Mouse (Mus musculus) hindbrain, embryonic 16.5 days (tissue): ENCODE results near the gene Sf3b3. TPM values are rescaled to one million over a fixed set of nuclear protein-coding genes. Genes with fewer than 3 reads are reported as not detected.

Experiments used
- ATAC-seq: fragments of 200-750 bp; cut with Nextera tagmentation; 2 replicates; pipeline ENCODE4 v1.8.0; 2017; ENCODE audit warnings: moderate TSS enrichment, moderate library complexity
- H3K27ac ChIP-seq: fragments of 300-500 bp; sonication (generic); 2 replicates; pipeline ENCODE4 v1.5.1; 2014; ENCODE audit warnings: low read depth, mild to moderate bottlenecking, control low read depth, low read length, moderate library complexity
- H3K27me3 ChIP-seq: fragments of 300-500 bp; sonication (generic); replicated peaks from 2 replicates; pipeline ENCODE4 v1.6.1; 2014; ENCODE audit warnings: low read length; ENCODE audit not compliant: control insufficient read depth, insufficient read depth
- H3K36me3 ChIP-seq: fragments of 300-500 bp; sonication (generic); 2 replicates; pipeline ENCODE4 v1.6.1; 2014; ENCODE audit warnings: mild to moderate bottlenecking, low read length, moderate library complexity, mixed read lengths; ENCODE audit not compliant: control insufficient read depth, insufficient read depth
- H3K4me1 ChIP-seq: fragments of 300-500 bp; sonication (generic); 2 replicates; pipeline ENCODE4 v1.6.1; 2014; ENCODE audit warnings: low read depth, low read length; ENCODE audit not compliant: control insufficient read depth, insufficient read depth
- H3K4me2 ChIP-seq: fragments of 300-500 bp; sonication (generic); 2 replicates; pipeline ENCODE4 v1.6.1; 2014; ENCODE audit warnings: mild to moderate bottlenecking, low read length, control low read depth, moderate library complexity
- H3K4me3 ChIP-seq: fragments of 300-500 bp; sonication (generic); 2 replicates; pipeline ENCODE4 v1.5.1; 2014; ENCODE audit warnings: mild to moderate bottlenecking, low read length, control low read depth, moderate library complexity
- H3K9ac ChIP-seq: fragments of 300-500 bp; sonication (generic); 2 replicates; pipeline ENCODE4 v1.6.1; 2014; ENCODE audit warnings: low read depth, mild to moderate bottlenecking, control low read depth, low read length, moderate library complexity
- H3K9me3 ChIP-seq: fragments of 300-500 bp; sonication (generic); 2 replicates; pipeline ENCODE4 v1.6.1; 2014; ENCODE audit warnings: mild to moderate bottlenecking, low read length, moderate library complexity; ENCODE audit not compliant: control insufficient read depth
- WGBS: fragments of 180-500 bp; shearing (Covaris S2); extraction: QIAGEN DNeasy Blood & Tissue Kit; methylation state at CpG from one replicate; pipeline ENCODE4 v1.1.7; 2014; 5-methylcytosine and 5-hydroxymethylcytosine counted together
- polyA plus RNA-seq: library from polyadenylated mRNA; unstranded; fragments of >200 nt; fragmentation: Nextera tagmentation; extraction: Ambion mirVana; gene quantifications from 2 replicates; pipeline ENCODE4 v1.2.1, GENCODE M21; 2015

Gene Sf3b3
- polyA plus RNA-seq, 1 experiment from 2014 or later, result 78.4 TPM

- Histone ChIP-seq H3K9me3 (no peaks in the 10 kb centered on the region), H3K27me3 (no peaks in the 10 kb centered on the region), H3K4me2 (no peak overlapping the region), H3K27ac (no peak overlapping the region), H3K9ac (no peak overlapping the region), H3K4me3 (no peak overlapping the region), H3K4me1 (no peaks in the 10 kb centered on the region), H3K36me3 (peaks cover 62% of the 10 kb centered on the region)
- 94% methylated on average over 7 of the region's 7 CpGs for WGBS
- ATAC-seq, result no peak
Observed at GRCm38 (mm10) chr8:110811793-110812192, 34.8 kb downstream of the Sf3b3 start.

DNA sequence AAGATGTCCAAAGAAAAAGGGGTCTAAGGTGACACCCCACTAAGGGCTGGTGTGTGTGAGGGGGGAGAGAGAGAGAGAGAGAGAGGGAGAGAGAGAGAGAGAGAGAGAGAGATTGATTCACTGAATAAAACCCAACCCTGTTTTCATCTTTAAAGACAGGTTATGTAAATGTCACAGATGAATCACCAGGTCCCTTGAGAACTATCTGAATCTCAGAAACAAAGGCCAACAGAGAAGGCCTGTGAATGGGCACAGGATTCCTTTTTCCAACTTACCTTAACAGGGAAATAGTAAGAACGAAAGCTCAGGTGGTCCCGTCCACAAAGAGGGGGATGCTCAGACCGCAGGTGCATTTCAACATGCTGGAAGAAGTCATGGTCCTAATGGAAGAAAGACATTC lies 35.5 kb downstream of the Sf3b3 start:
- ATAC-seq, result no peak
- H3K27ac ChIP-seq, result no peak overlapping the region
- H3K36me3 ChIP-seq, result peaks cover 59% of the 10 kb centered on the region
- H3K4me2 ChIP-seq, result no peak overlapping the region
- WGBS, result 92% methylated on average over 3 of the region's 3 CpGs
- no peaks in the 10 kb centered on the region for H3K4me1 ChIP-seq
- no peaks in the 10 kb centered on the region for H3K9me3 ChIP-seq
- no peaks in the 10 kb centered on the region for H3K27me3 ChIP-seq
- H3K4me3 ChIP-seq, result no peak overlapping the region
- H3K9ac ChIP-seq, result no peak overlapping the region

DNA sequence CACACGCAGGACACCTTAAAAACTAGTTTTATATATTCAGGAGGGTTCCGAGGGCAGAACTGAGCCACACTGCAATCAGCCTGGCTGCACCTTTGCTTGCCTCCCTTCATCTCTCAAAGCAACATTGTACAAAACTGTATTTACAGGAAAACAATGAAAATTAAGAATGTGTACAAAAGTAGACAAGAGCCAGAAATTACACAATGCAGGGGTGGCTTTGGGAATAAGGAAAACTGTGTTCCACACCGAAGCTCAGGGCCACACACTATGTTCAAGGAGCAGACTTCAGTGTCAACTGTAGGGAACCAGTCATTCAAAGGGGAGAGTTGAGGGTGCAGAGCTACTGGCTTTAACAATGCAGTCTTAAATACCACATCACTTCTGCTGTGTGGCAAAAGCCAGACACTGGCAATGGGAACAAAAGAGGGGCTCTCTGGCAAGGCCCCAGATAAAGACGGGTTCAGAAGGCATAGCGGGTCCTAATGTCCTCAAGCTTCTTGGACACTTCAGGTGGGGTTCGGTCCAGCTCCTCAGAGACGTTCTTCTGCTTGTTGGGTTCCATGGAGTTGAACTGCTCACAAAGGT lies 36.0 kb downstream of the Sf3b3 start:
- H3K27ac ChIP-seq, result no peak overlapping the region
- no peak for ATAC-seq
- WGBS, result 83% methylated on average over 7 of the region's 7 CpGs
- no peaks in the 10 kb centered on the region for H3K4me1 ChIP-seq
- no peak overlapping the region for H3K4me2 ChIP-seq
- no peak overlapping the region for H3K9ac ChIP-seq
- H3K4me3 ChIP-seq, result no peak overlapping the region
- peaks cover 54% of the 10 kb centered on the region for H3K36me3 ChIP-seq
- H3K27me3 ChIP-seq, result no peaks in the 10 kb centered on the region
- H3K9me3 ChIP-seq, result no peaks in the 10 kb centered on the region

DNA sequence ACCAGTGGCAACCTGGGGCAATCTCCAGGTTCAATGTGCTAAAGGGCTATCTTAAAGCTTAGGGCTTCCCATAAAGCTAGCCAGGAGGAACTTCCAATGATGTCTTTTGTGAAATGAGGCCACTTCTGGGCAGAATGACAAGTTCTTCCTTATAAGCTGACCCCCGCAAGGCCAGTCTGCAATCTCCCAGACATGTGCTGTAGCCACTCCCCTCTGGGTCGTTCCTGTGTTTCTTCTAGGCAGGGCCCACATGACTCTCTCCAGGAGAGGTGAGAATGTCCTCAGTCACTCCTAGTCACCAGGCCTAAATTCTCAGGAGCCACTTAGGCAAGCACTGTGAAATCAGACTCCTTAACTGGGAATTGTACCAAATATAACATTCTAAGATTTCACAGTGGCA lies 36.8 kb downstream of the Sf3b3 start:
- Histone ChIP-seq H3K27ac (no peak overlapping the region), H3K9ac (no peak overlapping the region), H3K4me3 (no peak overlapping the region), H3K4me2 (no peak overlapping the region), H3K4me1 (no peaks in the 10 kb centered on the region), H3K9me3 (no peaks in the 10 kb centered on the region), H3K27me3 (no peaks in the 10 kb centered on the region), H3K36me3 (peaks cover 49% of the 10 kb centered on the region)
- ATAC-seq, result no peak
- 66% methylated on average over 2 of the region's 2 CpGs for WGBS

DNA sequence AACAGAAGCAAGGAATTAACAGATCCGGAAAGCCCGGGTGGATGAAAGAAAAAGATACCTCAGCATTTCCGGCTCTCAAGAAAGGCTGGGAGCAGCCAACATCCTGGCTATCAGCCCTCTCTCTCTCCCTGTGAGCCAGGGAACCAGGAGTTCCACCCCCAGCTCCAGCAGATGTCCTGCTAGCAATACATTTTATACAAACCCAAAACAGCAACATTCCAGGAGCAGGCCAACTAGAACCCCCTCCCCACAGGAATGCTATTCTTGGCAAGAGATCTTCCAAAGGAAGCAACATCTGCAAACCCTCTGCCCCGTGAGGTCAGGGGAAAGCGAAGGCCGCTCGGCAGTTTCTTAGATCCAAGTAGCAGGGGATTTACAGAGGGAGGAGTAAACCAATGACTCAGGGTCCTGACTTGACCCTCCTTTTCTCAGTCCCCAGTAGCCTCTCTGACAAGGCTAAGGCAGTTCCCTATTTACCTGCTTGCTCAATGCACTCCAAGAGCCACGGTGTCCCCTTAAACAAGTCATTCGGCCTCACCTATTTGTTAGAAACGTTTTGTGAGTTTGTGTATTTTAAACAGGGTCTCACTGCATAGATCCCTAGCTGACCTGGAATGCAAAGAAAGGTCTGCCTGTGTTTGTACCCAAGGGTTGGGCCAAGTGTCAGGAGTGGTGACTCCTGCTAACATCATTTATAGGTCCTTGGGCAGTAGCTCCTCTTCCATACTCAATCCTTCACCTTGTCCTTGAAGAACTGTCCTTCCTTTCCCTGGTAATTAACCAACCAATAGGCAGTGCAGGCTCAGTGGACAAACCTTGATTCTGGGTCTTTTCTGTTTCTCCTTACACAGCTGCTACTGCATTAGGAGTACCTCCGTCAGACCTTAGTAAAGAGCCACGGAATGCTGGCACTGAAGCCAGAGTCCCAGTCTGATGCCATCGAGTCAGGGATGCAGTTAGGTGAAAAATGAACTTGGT lies 37.8 kb downstream of the Sf3b3 start:
- no peak overlapping the region for H3K27ac ChIP-seq
- H3K9me3 ChIP-seq, result no peaks in the 10 kb centered on the region
- no peak overlapping the region for H3K4me2 ChIP-seq
- no peak for ATAC-seq
- no peaks in the 10 kb centered on the region for H3K4me1 ChIP-seq
- no peak overlapping the region for H3K9ac ChIP-seq
- H3K4me3 ChIP-seq, result no peak overlapping the region
- H3K36me3 ChIP-seq, result peaks cover 38% of the 10 kb centered on the region
- 61% methylated on average over 13 of the region's 13 CpGs for WGBS
- H3K27me3 ChIP-seq, result no peaks in the 10 kb centered on the region

- H3K27ac ChIP-seq, result no peak overlapping the region
- H3K36me3 ChIP-seq, result peaks cover 12% of the 10 kb centered on the region
- H3K4me1 ChIP-seq, result no peaks in the 10 kb centered on the region
- WGBS, result 94% methylated on average over 1 of the region's 1 CpGs
- H3K27me3 ChIP-seq, result no peaks in the 10 kb centered on the region
- H3K9me3 ChIP-seq, result no peaks in the 10 kb centered on the region
- H3K9ac ChIP-seq, result no peak overlapping the region; the same call in 1 of the 2 replicates
- no peak overlapping the region for H3K4me2 ChIP-seq
- no peak overlapping the region for H3K4me3 ChIP-seq
- ATAC-seq, result no peak
Observed at GRCm38 (mm10) chr8:110806146-110806545, 40.4 kb downstream of the Sf3b3 start.

DNA sequence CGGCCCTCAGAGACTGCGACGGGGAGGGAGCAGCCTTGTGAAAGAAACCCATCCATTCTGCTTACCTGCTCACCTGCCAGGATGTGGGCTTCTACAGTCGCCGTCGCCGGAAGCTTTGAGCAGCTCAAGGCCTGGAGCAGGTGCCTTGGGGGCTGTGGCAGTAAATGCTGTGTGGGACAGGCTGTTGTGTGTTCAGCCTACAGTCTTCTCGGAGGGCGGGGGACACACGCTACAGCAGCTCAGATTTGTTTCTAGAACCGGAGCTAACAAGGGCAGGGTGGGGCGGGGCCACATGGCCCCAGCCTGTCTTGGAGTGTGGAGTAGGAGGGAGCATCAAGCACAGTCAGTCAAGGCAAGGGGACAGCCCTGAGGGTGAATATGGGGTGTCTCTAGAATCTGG lies 40.9 kb downstream of the Sf3b3 start, which contains the start of gene Il34:
Gene Il34, minus strand, starts transcription at position 256 of the 400 bp plus-strand sequence.
- H3K27me3 ChIP-seq, result no peaks in the 10 kb centered on the region
- peaks cover 9% of the 10 kb centered on the region for H3K36me3 ChIP-seq
- H3K27ac ChIP-seq, result no peak within 1 kb of the TSS
- WGBS, result 43% methylated on average over 12 of the region's 12 CpGs
- no peak for ATAC-seq
- no peaks in the 10 kb centered on the region for H3K4me1 ChIP-seq
- H3K9me3 ChIP-seq, result no peaks in the 10 kb centered on the region
- H3K4me3 ChIP-seq, result no peak within 1 kb of the TSS
- peak within 1 kb of the TSS; percentile 23; the same call in 1 of the 2 replicates for H3K9ac ChIP-seq
- no peak within 1 kb of the TSS; the same call in 1 of the 2 replicates for H3K4me2 ChIP-seq

DNA sequence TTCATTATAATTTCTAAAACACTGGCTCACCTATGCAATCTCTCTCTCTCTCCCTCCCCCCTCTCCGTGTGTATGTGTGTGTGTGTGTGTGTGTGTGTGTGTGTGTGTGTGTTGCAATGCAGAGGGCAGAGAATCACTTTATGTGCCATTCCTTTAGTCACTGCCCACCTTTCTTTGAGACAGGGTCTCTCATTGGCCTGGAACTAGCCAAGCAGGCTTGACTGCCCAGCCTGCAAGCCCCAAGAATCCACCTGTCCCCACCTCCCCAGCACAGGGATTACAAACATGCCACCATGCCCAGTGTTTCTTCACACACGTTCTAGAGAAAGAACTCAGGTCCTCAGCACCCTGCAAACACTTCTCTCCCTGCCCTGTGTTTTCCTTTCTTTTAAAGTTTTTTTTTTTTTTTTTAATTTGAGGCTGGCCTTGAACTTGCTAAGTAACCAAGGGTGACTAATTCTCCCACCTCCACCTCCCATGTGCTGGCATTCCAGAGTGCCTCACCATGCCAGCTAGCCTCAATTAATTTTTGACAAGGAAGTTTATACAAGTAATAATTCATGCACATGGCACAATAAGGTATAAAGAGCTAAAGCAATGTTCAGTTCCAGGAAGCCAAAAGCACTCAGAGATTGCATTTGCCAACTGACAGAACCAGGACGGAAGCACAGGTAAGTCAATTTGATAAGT lies 41.6 kb downstream of the Sf3b3 start:
- WGBS, result 75% methylated on average over 3 of the region's 3 CpGs
- Histone ChIP-seq H3K9ac (no peak overlapping the region), H3K36me3 (peaks cover 4% of the 10 kb centered on the region), H3K9me3 (no peaks in the 10 kb centered on the region), H3K27ac (no peak overlapping the region), H3K4me3 (no peak overlapping the region), H3K4me2 (no peak overlapping the region), H3K27me3 (no peaks in the 10 kb centered on the region), H3K4me1 (no peaks in the 10 kb centered on the region)
- ATAC-seq, result no peak

- Histone ChIP-seq H3K27me3 (no peaks in the 10 kb centered on the region), H3K4me3 (no peak overlapping the region), H3K9ac (no peak overlapping the region), H3K4me2 (no peak overlapping the region), H3K4me1 (no peaks in the 10 kb centered on the region), H3K36me3 (no peaks in the 10 kb centered on the region), H3K9me3 (no peaks in the 10 kb centered on the region), H3K27ac (no peak overlapping the region)
- 89% methylated on average over 9 of the region's 9 CpGs for WGBS
- ATAC-seq, result no peak
Observed at GRCm38 (mm10) chr8:110803856-110804255, 42.7 kb downstream of the Sf3b3 start.
